Mouse (Mus musculus) MEL (cell line): ENCODE data around the gene Paqr4. TPM values are rescaled to one million over a fixed set of nuclear protein-coding genes. Genes with fewer than 3 reads are reported as not detected.

Source experiments
- DNase-seq: peaks from one replicate; pipeline ENCODE4 v3.0.0; 2011; ENCODE audit warnings: low read depth, low spot score
- H3K27ac ChIP-seq: 2 replicates; pipeline ENCODE4 v1.5.1; 2012; ENCODE audit warnings: low read depth, mild to moderate bottlenecking, control low read depth, low read length, moderate library complexity; ENCODE audit not compliant: control insufficient read depth
- H3K27me3 ChIP-seq, 2 experiments: fragments of 150-350 bp in 1 of 2; sonication (generic) in 1 of 2; 2 replicates each; pipeline ENCODE4 v1.6.1; 2012; ENCODE audit warnings: low read length in 2 of 2, mild to moderate bottlenecking in 2 of 2, improper control_type of control experiment in 1 of 2, moderate library complexity in 1 of 2; ENCODE audit not compliant: insufficient read depth in 2 of 2, control insufficient read depth in 1 of 2
- H3K36me3 ChIP-seq, 2 experiments: 2 replicates each; pipeline ENCODE4 v1.6.1; 2012 to 2014; ENCODE audit warnings: low read length in 2 of 2, improper control_type of control experiment in 1 of 2, inconsistent platforms in 1 of 2, mild to moderate bottlenecking in 1 of 2; ENCODE audit not compliant: insufficient read depth in 2 of 2, control insufficient read depth in 1 of 2
- H3K4me1 ChIP-seq, 2 experiments: fragments of 150-350 bp in 1 of 2; sonication (generic) in 1 of 2; 2 replicates each; pipeline ENCODE4 v1.6.1; 2012; ENCODE audit warnings: low read length in 2 of 2, improper control_type of control experiment in 1 of 2, mild to moderate bottlenecking in 1 of 2; ENCODE audit not compliant: insufficient read depth in 2 of 2, control insufficient read depth in 1 of 2
- H3K4me3 ChIP-seq, 2 experiments: fragments of 150-350 bp in 1 of 2; sonication (generic) in 1 of 2; 2 replicates each; pipeline ENCODE4 v1.5.1; 2012; ENCODE audit warnings: low read depth in 2 of 2, low read length in 2 of 2, mild to moderate bottlenecking in 2 of 2, moderate library complexity in 2 of 2, control low read depth in 1 of 2, improper control_type of control experiment in 1 of 2; ENCODE audit not compliant: control insufficient read depth in 1 of 2, insufficient read depth in 1 of 2
- H3K79me2 ChIP-seq: 2 replicates; pipeline ENCODE4 v1.6.1; 2012; ENCODE audit warnings: mild to moderate bottlenecking, low read length, moderate library complexity; ENCODE audit not compliant: control insufficient read depth, poor library complexity, insufficient read depth
- H3K9ac ChIP-seq: 2 replicates; pipeline ENCODE4 v1.6.1; 2012; ENCODE audit warnings: low read depth, mild to moderate bottlenecking, control low read depth, low read length, moderate library complexity; ENCODE audit not compliant: control insufficient read depth, poor library complexity, severe bottlenecking
- H3K9me3 ChIP-seq: fragments of 150-350 bp; sonication (generic); replicated peaks from 2 replicates; pipeline ENCODE4 v1.6.1; 2012; ENCODE audit warnings: mild to moderate bottlenecking, low read length, improper control_type of control experiment, moderate library complexity; ENCODE audit not compliant: insufficient read depth
- BHLHE40 ChIP-seq: IDR thresholded peaks from 2 replicates; pipeline ENCODE4 v1.6.1; 2012; ENCODE audit warnings: low read depth, mild to moderate bottlenecking, inconsistent platforms, low read length, improper control_type of control experiment, borderline replicate concordance
- CHD1 ChIP-seq: IDR thresholded peaks from 2 replicates; pipeline ENCODE4 v1.6.1; 2012; ENCODE audit warnings: low read depth, mild to moderate bottlenecking, inconsistent platforms, low read length, improper control_type of control experiment
- CTCF ChIP-seq, 3 experiments: IDR thresholded peaks in 2 of 3; conservative IDR thresholded peaks in 1 of 3; 2 replicates each; pipeline ENCODE4 v1.5.1; 2011 to 2012; ENCODE audit warnings: low read length in 3 of 3, low read depth in 2 of 3, mild to moderate bottlenecking in 2 of 3, improper control_type of control experiment in 1 of 3, inconsistent platforms in 1 of 3, mixed read lengths in 1 of 3, moderate library complexity in 1 of 3; ENCODE audit not compliant: control insufficient read depth in 1 of 3, insufficient read depth in 1 of 3, poor library complexity in 1 of 3, severe bottlenecking in 1 of 3
- KAT2A ChIP-seq: conservative IDR thresholded peaks from 2 replicates; pipeline ENCODE4 v1.6.1; 2012; ENCODE audit warnings: low read depth, low read length, improper control_type of control experiment, inconsistent platforms
- MYB ChIP-seq: IDR thresholded peaks from 2 replicates; pipeline ENCODE4 v1.6.1; 2011; ENCODE audit warnings: mild to moderate bottlenecking, low read depth, low read length, improper control_type of control experiment
- MYC ChIP-seq: IDR thresholded peaks from 2 replicates; pipeline ENCODE4 v1.6.1; 2011; ENCODE audit warnings: low read depth, mild to moderate bottlenecking, low read length, improper control_type of control experiment, moderate library complexity
- NELFE ChIP-seq: IDR thresholded peaks from 2 replicates; pipeline ENCODE4 v1.6.1; 2011; ENCODE audit warnings: low read depth, low read length, improper control_type of control experiment
- NRF1 ChIP-seq: IDR thresholded peaks from 2 replicates; pipeline ENCODE4 v1.6.1; 2014; ENCODE audit warnings: low read depth, mild to moderate bottlenecking, inconsistent platforms, low read length, improper control_type of control experiment, moderate library complexity; ENCODE audit not compliant: poor library complexity, insufficient read depth, severe bottlenecking
- POLR2AphosphoS2 ChIP-seq: IDR thresholded peaks from 2 replicates; pipeline ENCODE4 v1.6.1; 2011; ENCODE audit warnings: low read length, improper control_type of control experiment
- POLR2AphosphoS5 ChIP-seq: IDR thresholded peaks from 2 replicates; pipeline ENCODE4 v1.6.1; 2012; ENCODE audit warnings: low read depth, borderline replicate concordance, mild to moderate bottlenecking, inconsistent platforms, low read length, moderate library complexity, mixed read lengths
- RAD21 ChIP-seq: IDR thresholded peaks from 2 replicates; pipeline ENCODE4 v1.6.1; 2011; ENCODE audit warnings: mild to moderate bottlenecking, low read depth, low read length, improper control_type of control experiment
- RCOR1 ChIP-seq: IDR thresholded peaks from 2 replicates; pipeline ENCODE4 v1.6.1; 2012; ENCODE audit warnings: low read depth, mild to moderate bottlenecking, inconsistent platforms, low read length, improper control_type of control experiment
- SMC3 ChIP-seq: IDR thresholded peaks from 2 replicates; pipeline ENCODE4 v1.6.1; 2011; ENCODE audit warnings: low read depth, low read length, improper control_type of control experiment
- ZC3H11A ChIP-seq: IDR thresholded peaks from 2 replicates; pipeline ENCODE4 v1.6.1; 2012; ENCODE audit warnings: low read depth, mild to moderate bottlenecking, inconsistent platforms, low read length, improper control_type of control experiment
- ZNF384 ChIP-seq: IDR thresholded peaks from 2 replicates; pipeline ENCODE4 v1.6.1; 2012; ENCODE audit warnings: low read depth, mild to moderate bottlenecking, inconsistent platforms, low read length, improper control_type of control experiment
- polyA plus RNA-seq, 2 experiments: library from polyadenylated mRNA; stranded (reverse) in 1 of 2; unstranded in 1 of 2; fragments of >175 nt in 1 of 2; fragments of >200 nt in 1 of 2; gene quantifications; 2 replicates each; pipeline versions ENCODE4 v1.2.1 to v1.2.4; 2012; ENCODE audit warnings: low replicate concordance in 2 of 2, low read depth in 1 of 2; ENCODE audit not compliant: insufficient read length in 2 of 2, insufficient read depth in 1 of 2, missing spikeins in 1 of 2
- total RNA-seq: library from RNA; depleted of rRNA; stranded (reverse); fragments of 300-350 nt; gene quantifications from 2 replicates; pipeline ENCODE4 v1.2.3, GENCODE M21; 2012

Gene Paqr4
- total and polyA plus RNA-seq, 3 experiments, result 6.5 to 10.7 TPM; not detected in 1

DNA sequence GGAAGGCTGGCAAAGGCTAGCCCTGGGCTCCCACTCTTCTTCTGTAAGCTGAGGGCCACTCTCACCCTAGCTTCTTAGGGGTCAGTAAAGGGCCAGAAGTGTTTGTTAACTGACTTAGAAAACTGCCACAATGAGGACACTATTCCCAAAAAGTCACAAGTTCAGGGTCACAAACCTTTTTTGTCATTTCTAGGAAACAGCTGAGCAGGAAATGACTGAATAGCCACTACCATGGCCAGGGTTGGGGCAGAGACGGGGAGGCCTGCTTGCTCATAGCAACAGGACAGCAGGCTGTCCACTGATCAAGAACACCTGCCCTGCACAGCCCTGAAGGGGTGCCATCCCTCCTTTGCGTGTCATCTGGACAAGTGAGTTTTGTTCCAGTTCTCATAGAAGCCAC, 36.5 kb upstream of the Paqr4 start:
- no peak for DNase-seq
- TF ChIP-seq CHD1 (no peak), MYC (no peak), NELFE (no peak), POLR2AphosphoS2 (no peak), POLR2AphosphoS5 (no peak), BHLHE40 (no peak), NRF1 (no peak), KAT2A (no peak), RCOR1 (no peak)
- TF ChIP-seq, all 39 proteins: peak for 0
- H3K9me3 ChIP-seq, result no peaks in the 10 kb centered on the region
- no peaks in the 10 kb centered on the region for H3K79me2 ChIP-seq
- H3K27ac ChIP-seq, result no peak overlapping the region
- no peaks in the 10 kb centered on the region for H3K4me1 ChIP-seq
- H3K36me3 ChIP-seq, result no peaks in the 10 kb centered on the region
- H3K27me3 ChIP-seq, result no peaks in the 10 kb centered on the region; a peak in 2 of 4 replicates
- no peak overlapping the region for H3K4me3 ChIP-seq
- H3K9ac ChIP-seq, result no peak overlapping the region

GRCm38 (mm10) chr17:23776216-23776615, 35.5 kb upstream of the Paqr4 start:
- Histone ChIP-seq H3K9me3 (no peaks in the 10 kb centered on the region), H3K79me2 (peaks cover under 1% of the 10 kb centered on the region; the same call in 1 of the 2 replicates), H3K27ac (no peak overlapping the region), H3K27me3 (no peaks in the 10 kb centered on the region; a peak in 2 of 4 replicates)
- DNase-seq, result no peak
- no peak for TF ChIP-seq POLR2AphosphoS5
- no peak for TF ChIP-seq ZNF384
- no peak for TF ChIP-seq SMC3
- TF ChIP-seq, all 39 proteins: peak for 0
- Histone ChIP-seq H3K4me1 (no peaks in the 10 kb centered on the region), H3K36me3 (no peaks in the 10 kb centered on the region), H3K9ac (no peak overlapping the region), H3K4me3 (no peak overlapping the region)

- TF ChIP-seq KAT2A, result no peak
- no peak for TF ChIP-seq ZNF384
- peak; percentile 19 for TF ChIP-seq RAD21
- TF ChIP-seq CTCF (IDR thresholded peaks at IDR 0.05 in 2 of 3, conservative IDR thresholded peaks at IDR 0.05 in 1 of 3; ENCODE audit: control insufficient read depth in 1 of 3, insufficient read depth in 1 of 3, low read depth in 2 of 3, low read length in 3 of 3, poor library complexity in 1 of 3, severe bottlenecking in 1 of 3), result peak; percentile 17 to 39 (median 24); a peak in 3 of 6 replicates
- TF ChIP-seq SMC3, result peak; percentile 24; the same call in 1 of the 2 replicates
- no peak for TF ChIP-seq MYB
- TF ChIP-seq ZC3H11A, result 0 out of 2 replicates have a peak, but pooled peaks have one; percentile 6
- Histone ChIP-seq H3K4me1 (peaks cover 0 to 2% of the 10 kb centered on the region in 2 experiments; a peak in 1 of 4 replicates), H3K27me3 (no peaks in the 10 kb centered on the region; a peak in 2 of 4 replicates), H3K36me3 (peaks cover 0 to 6% of the 10 kb centered on the region in 2 experiments; a peak in 2 of 4 replicates), H3K27ac (no peak overlapping the region), H3K4me3 (no peak overlapping the region), H3K79me2 (peaks cover 2% of the 10 kb centered on the region; the same call in 1 of the 2 replicates), H3K9me3 (no peaks in the 10 kb centered on the region), H3K9ac (no peak overlapping the region)
- DNase-seq, result no peak
Observed at GRCm38 (mm10) chr17:23774090-23774489, 33.4 kb upstream of the Paqr4 start.
